Mouse (Mus musculus): ENCODE results near the gene Mob1a. TPM values are rescaled to one million over a fixed set of nuclear protein-coding genes. Genes with fewer than 3 reads are reported as not detected.
A peak's percentile ranks its signal among the peaks of the same experiment; 100 is the strongest.

Gene Mob1a
- total RNA-seq, 2 experiments from 2014 or later: 83.8 to 133 TPM

DNA sequence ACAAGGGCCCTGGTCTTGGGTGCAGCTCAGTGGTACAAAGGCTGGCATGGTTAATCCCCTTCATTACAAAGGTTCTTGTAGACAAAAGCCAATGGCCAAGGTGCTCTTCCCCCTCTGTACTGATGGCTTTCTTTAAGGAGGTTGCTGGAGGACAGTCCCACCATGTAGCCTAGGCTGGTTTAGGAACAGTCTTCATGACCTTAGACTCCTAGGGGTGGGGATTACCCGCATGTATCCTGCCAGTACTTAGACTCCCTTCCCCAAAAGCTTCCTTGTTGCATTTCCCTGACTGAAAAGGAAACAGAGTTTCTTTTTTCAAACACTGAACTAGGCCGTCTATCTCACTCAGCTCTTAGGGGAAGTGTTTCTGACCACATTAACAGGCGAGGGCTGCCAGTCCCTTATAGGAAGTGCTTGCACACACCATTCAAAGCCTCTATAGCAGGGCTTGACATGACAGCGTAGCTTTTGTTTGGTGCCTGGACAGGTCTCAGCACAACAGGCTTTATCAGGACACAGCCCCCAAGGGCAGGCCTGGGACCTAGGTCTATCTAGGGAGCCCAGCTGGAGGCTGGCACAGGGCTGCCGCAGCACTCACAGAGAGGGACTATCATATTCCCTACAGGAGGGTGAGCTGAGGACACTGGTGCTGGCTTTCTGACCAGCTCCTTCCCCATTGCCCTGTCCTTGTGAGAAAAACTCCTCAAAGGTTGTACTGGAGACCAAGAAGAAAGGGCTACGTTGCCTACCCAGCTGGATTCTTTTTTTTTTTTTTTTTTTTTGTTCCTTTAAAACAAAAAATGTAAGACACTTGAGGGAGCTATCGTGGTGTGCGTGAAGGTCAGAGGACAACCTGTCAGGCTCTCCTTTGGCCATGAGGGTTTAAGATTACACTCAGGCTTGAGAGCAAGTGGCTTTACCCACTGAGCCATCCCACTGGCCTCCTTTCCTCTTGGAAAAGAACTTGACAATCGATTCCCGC lies 56.0 kb downstream of the Mob1a start:
- peak; percentile 95 for ATAC-seq (replicated peaks; ENCODE audit: poor library complexity)

DNA sequence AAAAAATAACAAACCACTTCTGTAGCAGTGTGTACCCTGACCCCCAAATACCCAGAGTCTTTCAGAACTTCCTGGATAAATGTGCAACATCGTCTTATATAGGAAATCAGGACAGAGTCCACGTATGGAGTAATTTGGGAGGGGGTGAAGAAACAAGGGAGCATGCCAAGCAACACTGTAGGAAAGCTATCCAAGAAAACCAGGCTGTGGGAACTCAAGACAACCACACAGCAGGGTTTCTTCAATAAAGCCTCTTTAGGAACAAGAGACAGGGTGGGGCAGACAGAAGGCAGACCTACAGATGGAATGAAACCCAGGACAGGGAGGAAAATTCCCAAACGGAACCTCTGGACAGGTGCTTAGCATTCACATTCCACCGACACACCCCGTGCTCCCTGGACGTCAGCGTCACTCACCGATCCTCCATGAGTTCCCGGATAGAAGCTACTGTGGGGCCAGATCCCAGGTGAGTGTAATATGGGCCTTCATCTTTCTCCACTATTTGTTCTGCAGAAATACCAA lies 59.8 kb downstream of the Mob1a start:
- no peak for ATAC-seq (replicated peaks; ENCODE audit: poor library complexity)

DNA sequence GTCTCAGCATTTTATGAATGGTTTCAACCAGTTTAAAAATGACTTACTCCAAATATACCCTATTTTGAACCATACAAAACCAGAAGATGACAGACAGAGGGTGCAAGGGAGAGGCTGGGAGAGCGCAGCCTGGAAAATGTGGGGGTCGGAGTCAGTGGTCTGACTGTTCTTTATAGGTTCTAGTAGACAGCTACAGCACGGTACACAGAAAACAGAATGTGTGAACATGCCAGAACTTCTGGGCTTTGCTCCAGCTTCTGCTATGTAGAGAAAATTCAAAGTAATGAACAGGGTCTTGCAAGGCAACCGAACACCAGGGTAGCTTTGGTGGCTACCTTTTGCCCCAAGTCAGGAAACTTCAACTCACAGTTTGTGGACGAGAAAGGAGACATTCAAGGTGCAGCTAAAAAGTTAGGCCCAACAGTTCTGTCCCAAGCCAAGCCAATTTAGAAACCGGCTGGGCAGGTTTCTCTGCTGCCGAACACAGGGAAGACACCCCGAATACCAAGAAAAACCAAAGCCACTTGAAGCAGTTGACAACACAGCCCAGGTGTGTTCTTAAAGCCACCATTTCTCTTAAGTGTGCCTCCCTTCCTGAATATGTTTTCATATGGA lies 66.5 kb downstream of the Mob1a start:
- ATAC-seq (replicated peaks; ENCODE audit: poor library complexity): no peak

Other genes starting within 250 kb of the Mob1a start
- gene Pcgf1, start 248.1 kb upstream of the Mob1a start, total RNA-seq (2015): 26.5 and 27.2 TPM in 2 replicates
- 15.3 and 20.4 TPM in 2 replicates for gene Pcgf1, start 248.1 kb upstream of the Mob1a start, total RNA-seq (2017)
- not detected in 2 replicates for gene Lbx2, start 239.6 kb upstream of the Mob1a start, total RNA-seq (2015)
- gene Lbx2, start 239.6 kb upstream of the Mob1a start, total RNA-seq (2017): not detected in 2 replicates
- gene Ccdc142, start 224.4 kb upstream of the Mob1a start, total RNA-seq (2015): 0.20 and 0.79 TPM in 2 replicates
- gene Ccdc142, start 224.4 kb upstream of the Mob1a start, total RNA-seq (2017): 0.58 and 1.6 TPM in 2 replicates
- 1.5 and 1.6 TPM in 2 replicates for gene Gm42688, start 224.4 kb upstream of the Mob1a start, total RNA-seq (2015)
- gene Gm42688, start 224.4 kb upstream of the Mob1a start, total RNA-seq (2017): 2.7 and 3.0 TPM in 2 replicates
- gene Mrpl53, start 217.0 kb upstream of the Mob1a start, total RNA-seq (2015): 53.6 and 60.8 TPM in 2 replicates
- gene Mrpl53, start 217.0 kb upstream of the Mob1a start, total RNA-seq (2017): 19.5 and 29.2 TPM in 2 replicates
- gene Mogs, start 210.5 kb upstream of the Mob1a start, total RNA-seq (2015): 54.6 and 69.0 TPM in 2 replicates
- 122 and 130 TPM in 2 replicates for gene Mogs, start 210.5 kb upstream of the Mob1a start, total RNA-seq (2017)
- gene Wbp1, start 204.5 kb upstream of the Mob1a start, total RNA-seq (2015): 25.8 and 27.8 TPM in 2 replicates
- 85.0 and 96.7 TPM in 2 replicates for gene Wbp1, start 204.5 kb upstream of the Mob1a start, total RNA-seq (2017)
- 20.7 and 24.4 TPM in 2 replicates for gene Ino80b, start 200.6 kb upstream of the Mob1a start, total RNA-seq (2015)
- gene Ino80b, start 200.6 kb upstream of the Mob1a start, total RNA-seq (2017): 35.5 and 44.4 TPM in 2 replicates
- 1.9 and 2.4 TPM in 2 replicates for gene Rtkn, start 190.6 kb upstream of the Mob1a start, total RNA-seq (2015)
- 2.2 and 2.4 TPM in 2 replicates for gene Rtkn, start 190.6 kb upstream of the Mob1a start, total RNA-seq (2017)
- 0.57 TPM in 1 of 2 replicates, not detected in the other for gene Wdr54, start 169.6 kb upstream of the Mob1a start, total RNA-seq (2015)
- gene Wdr54, start 169.6 kb upstream of the Mob1a start, total RNA-seq (2017): under 0.01 and 0.14 TPM in 2 replicates
- gene 1700003E16Rik, start 169.6 kb upstream of the Mob1a start, total RNA-seq (2015): not detected in 2 replicates
- gene 1700003E16Rik, start 169.6 kb upstream of the Mob1a start, total RNA-seq (2017): not detected in 2 replicates
- gene Dctn1, start 160.1 kb upstream of the Mob1a start, total RNA-seq (2015): 50.8 and 51.4 TPM in 2 replicates
- gene Dctn1, start 160.1 kb upstream of the Mob1a start, total RNA-seq (2017): 85.9 and 86.2 TPM in 2 replicates
- 0.10 TPM in 1 of 2 replicates, not detected in the other for gene Slc4a5, start 106.2 kb upstream of the Mob1a start, total RNA-seq (2015)
- gene Slc4a5, start 106.2 kb upstream of the Mob1a start, total RNA-seq (2017): under 0.01 TPM in 1 of 2 replicates, not detected in the other
- gene Mthfd2, start 108 bp upstream of the Mob1a start, total RNA-seq (2015): 19.7 and 26.8 TPM in 2 replicates
- 23.1 and 25.0 TPM in 2 replicates for gene Mthfd2, start 108 bp upstream of the Mob1a start, total RNA-seq (2017)
- gene Bola3, start 23.1 kb downstream of the Mob1a start, total RNA-seq (2015): 81.1 and 95.2 TPM in 2 replicates
- 62.6 and 70.8 TPM in 2 replicates for gene Bola3, start 23.1 kb downstream of the Mob1a start, total RNA-seq (2017)
- gene Tet3, start 133.1 kb downstream of the Mob1a start, total RNA-seq (2015): 27.9 and 29.6 TPM in 2 replicates
- 12.2 and 14.5 TPM in 2 replicates for gene Tet3, start 133.1 kb downstream of the Mob1a start, total RNA-seq (2017)
- 40.2 and 51.7 TPM in 2 replicates for gene Dguok, start 181.0 kb downstream of the Mob1a start, total RNA-seq (2015)
- 34.3 and 35.3 TPM in 2 replicates for gene Dguok, start 181.0 kb downstream of the Mob1a start, total RNA-seq (2017)
- gene Actg2, start 210.2 kb downstream of the Mob1a start, total RNA-seq (2015): not detected in 2 replicates
- gene Actg2, start 210.2 kb downstream of the Mob1a start, total RNA-seq (2017): not detected in 2 replicates
- gene Stambp, start 246.7 kb downstream of the Mob1a start, total RNA-seq (2015): 30.8 and 34.5 TPM in 2 replicates
- gene Stambp, start 246.7 kb downstream of the Mob1a start, total RNA-seq (2017): 4.0 and 7.4 TPM in 2 replicates

Measured in megakaryocyte progenitor cell, adult 5-6 weeks (primary cell).